Mouse (Mus musculus) embryonic facial prominence, embryonic 14.5 days (tissue): ENCODE results near the gene Gemin2. TPM values are rescaled to one million over a fixed set of nuclear protein-coding genes. Genes with fewer than 3 reads are reported as not detected.
"Not testable (repeated sequence)": the region's sequence is repeated elsewhere in the genome, so short reads cannot be mapped to it uniquely, and the experiment has no call there.

Experiments
- ATAC-seq: fragments of 200-750 bp; cut with Nextera tagmentation; 2 replicates; pipeline ENCODE4 v1.8.0; 2017; ENCODE audit warnings: low read depth, moderate number of reproducible peaks, moderate TSS enrichment
- DNase-seq: peaks from one replicate; pipeline ENCODE4 v3.0.0-alpha.2; 2015; ENCODE audit warnings: low spot score
- H3K27ac ChIP-seq: fragments of 300-500 bp; sonication (generic); replicated peaks from 2 replicates; pipeline ENCODE4 v1.5.1; 2014; ENCODE audit warnings: low read depth, mild to moderate bottlenecking, low read length, moderate library complexity
- H3K27me3 ChIP-seq: fragments of 300-500 bp; sonication (generic); replicated peaks from 2 replicates; pipeline ENCODE4 v1.6.1; 2014; ENCODE audit warnings: low read length; ENCODE audit not compliant: control insufficient read depth, insufficient read depth
- H3K36me3 ChIP-seq: fragments of 300-500 bp; sonication (generic); 2 replicates; pipeline ENCODE4 v1.6.1; 2014; ENCODE audit warnings: low read length, mixed read lengths; ENCODE audit not compliant: control insufficient read depth, insufficient read depth
- H3K4me1 ChIP-seq: fragments of 300-500 bp; sonication (generic); 2 replicates; pipeline ENCODE4 v1.6.1; 2014; ENCODE audit warnings: antibody characterized with exemption, low read length; ENCODE audit not compliant: control insufficient read depth, insufficient read depth
- H3K4me2 ChIP-seq: fragments of 300-500 bp; sonication (generic); 2 replicates; pipeline ENCODE4 v1.6.1; 2014; ENCODE audit warnings: low read depth, mild to moderate bottlenecking, low read length, moderate library complexity, mixed read lengths
- H3K4me3 ChIP-seq: fragments of 300-500 bp; sonication (generic); 2 replicates; pipeline ENCODE4 v1.5.1; 2014; ENCODE audit warnings: low read depth, mild to moderate bottlenecking, low read length
- H3K9ac ChIP-seq: fragments of 300-500 bp; sonication (generic); 2 replicates; pipeline ENCODE4 v1.6.1; 2014; ENCODE audit warnings: low read depth, mild to moderate bottlenecking, low read length, moderate library complexity, mixed read lengths
- H3K9me3 ChIP-seq: fragments of 300-500 bp; sonication (generic); 2 replicates; pipeline ENCODE4 v1.6.1; 2016; ENCODE audit warnings: low read length; ENCODE audit not compliant: control insufficient read depth
- WGBS: fragments of 180-500 bp; shearing (Covaris S2); extraction: QIAGEN DNeasy Blood & Tissue Kit; methylation state at CpG from one replicate; pipeline ENCODE4 v1.1.7; 2014; 5-methylcytosine and 5-hydroxymethylcytosine counted together
- polyA plus RNA-seq: library from polyadenylated mRNA; unstranded; fragments of >200 nt; fragmentation: Nextera tagmentation; extraction: Ambion mirVana; gene quantifications from 2 replicates; pipeline ENCODE4 v1.2.1, GENCODE M21; 2014

The Gemin2 gene
- polyA plus RNA-seq, 1 experiment from 2014 or later = 13.3 TPM

DNA sequence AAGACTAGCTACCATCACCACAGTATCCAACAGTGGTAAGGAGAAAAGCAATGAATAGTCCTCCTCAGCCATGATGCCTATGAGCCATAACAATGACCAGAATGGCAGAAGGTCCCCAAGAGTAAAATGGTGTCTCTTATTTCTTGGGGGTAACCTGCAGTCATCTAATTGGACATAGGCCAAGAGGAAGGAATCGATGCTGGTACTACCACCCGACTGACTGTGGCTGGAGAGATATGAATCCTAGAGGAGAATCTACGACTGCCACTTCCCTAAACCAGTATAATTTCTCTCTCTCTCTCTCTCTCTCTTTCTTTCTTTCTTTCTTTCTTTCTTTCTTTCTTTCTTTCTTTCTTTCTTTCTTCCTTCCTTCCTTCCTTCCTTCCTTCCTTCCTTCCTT, 39.3 kb downstream of the Gemin2 start:
- no peak overlapping the region for H3K9ac ChIP-seq
- WGBS = 97% methylated on average over 3 of the region's 3 CpGs
- peaks cover 42% of the 10 kb centered on the region for H3K36me3 ChIP-seq
- 0 out of 2 replicates have a peak, but pooled peaks cover 4% of the 10 kb centered on the region for H3K9me3 ChIP-seq
- H3K27ac ChIP-seq = no peak overlapping the region
- H3K27me3 ChIP-seq = no peaks in the 10 kb centered on the region
- no peak overlapping the region for H3K4me2 ChIP-seq
- no peaks in the 10 kb centered on the region for H3K4me1 ChIP-seq
- DNase-seq = no peak
- ATAC-seq = no peak
- H3K4me3 ChIP-seq = no peak overlapping the region

DNA sequence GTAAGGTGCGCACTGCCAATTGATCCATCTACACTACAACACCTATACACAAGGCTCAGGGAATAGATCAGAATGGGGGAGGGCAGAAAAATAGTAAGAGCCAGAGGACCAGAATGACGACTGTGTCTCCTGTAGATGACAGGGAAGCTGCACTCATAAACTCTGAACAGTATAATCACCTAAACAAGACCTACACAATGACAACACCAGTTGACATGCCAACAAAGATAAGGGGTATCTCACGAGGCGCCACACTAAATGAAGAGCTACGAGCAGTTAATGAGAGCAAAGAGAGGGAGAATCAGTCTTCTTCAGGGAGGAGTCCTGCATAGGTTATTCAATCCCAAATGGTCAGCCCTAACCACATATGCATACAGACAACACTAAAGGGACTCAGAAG, 40.0 kb downstream of the Gemin2 start:
- ATAC-seq (no peak), DNase-seq (no peak)
- H3K27me3 ChIP-seq = no peaks in the 10 kb centered on the region
- H3K27ac ChIP-seq = no peak overlapping the region
- no peak overlapping the region for H3K4me3 ChIP-seq
- no peak overlapping the region for H3K4me2 ChIP-seq
- WGBS = 90% methylated on average over 5 of the region's 5 CpGs
- peaks cover 45% of the 10 kb centered on the region for H3K36me3 ChIP-seq
- no peak overlapping the region for H3K9ac ChIP-seq
- H3K9me3 ChIP-seq = 0 out of 2 replicates have a peak, but pooled peaks cover 4% of the 10 kb centered on the region
- no peaks in the 10 kb centered on the region for H3K4me1 ChIP-seq

GRCm38 (mm10) chr12:59053976-59054375, 40.8 kb downstream of the Gemin2 start:
- H3K4me1 ChIP-seq = no peaks in the 10 kb centered on the region
- ATAC-seq (no peak), DNase-seq (no peak)
- H3K27ac ChIP-seq = no peak overlapping the region
- H3K9ac ChIP-seq = no peak overlapping the region
- 0 out of 2 replicates have a peak, but pooled peaks cover 4% of the 10 kb centered on the region for H3K9me3 ChIP-seq
- peaks cover 43% of the 10 kb centered on the region for H3K36me3 ChIP-seq
- H3K4me2 ChIP-seq = no peak overlapping the region
- no peak overlapping the region for H3K4me3 ChIP-seq
- H3K27me3 ChIP-seq = no peaks in the 10 kb centered on the region

DNA sequence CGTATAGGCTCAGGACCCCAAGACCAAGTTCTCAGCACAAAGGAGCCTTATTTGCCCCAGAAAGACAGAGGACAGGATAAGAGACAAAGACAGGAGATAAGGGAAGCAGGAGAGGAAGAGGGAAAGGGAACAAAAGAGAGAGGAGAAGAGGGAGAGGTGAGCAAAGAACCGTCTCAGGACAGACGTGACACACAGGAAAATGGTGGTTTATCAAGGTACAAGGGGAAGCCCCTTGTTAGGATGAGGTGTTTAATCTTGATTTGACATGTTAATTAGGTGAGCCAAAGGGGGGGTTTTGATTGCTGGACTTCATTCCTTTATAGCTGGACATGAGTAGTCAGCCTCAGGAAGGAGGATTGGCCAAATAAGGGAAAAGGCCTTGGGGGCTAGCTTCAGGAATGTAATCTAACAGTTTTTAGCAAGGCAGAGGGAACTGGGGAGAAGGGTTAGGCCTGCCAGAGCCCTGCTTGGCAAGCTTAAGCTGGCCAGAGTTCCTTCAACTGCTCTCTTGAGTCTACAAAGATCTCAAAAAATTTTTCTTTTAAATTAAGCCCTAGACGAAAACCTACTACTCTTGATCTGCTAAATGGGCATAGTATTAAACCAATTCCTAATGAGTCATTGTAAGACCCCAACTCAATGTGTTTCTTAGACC, 42.1 kb downstream of the Gemin2 start:
- Histone ChIP-seq H3K9me3 (0 out of 2 replicates have a peak, but pooled peaks cover 4% of the 10 kb centered on the region), H3K4me3 (no peak overlapping the region), H3K36me3 (peaks cover 36% of the 10 kb centered on the region), H3K27ac (no peak overlapping the region), H3K4me2 (no peak overlapping the region), H3K9ac (no peak overlapping the region), H3K27me3 (no peaks in the 10 kb centered on the region), H3K4me1 (peaks cover 6% of the 10 kb centered on the region)
- WGBS = 80% methylated on average over 4 of the region's 4 CpGs
- ATAC-seq (no peak), DNase-seq (no peak)

DNA sequence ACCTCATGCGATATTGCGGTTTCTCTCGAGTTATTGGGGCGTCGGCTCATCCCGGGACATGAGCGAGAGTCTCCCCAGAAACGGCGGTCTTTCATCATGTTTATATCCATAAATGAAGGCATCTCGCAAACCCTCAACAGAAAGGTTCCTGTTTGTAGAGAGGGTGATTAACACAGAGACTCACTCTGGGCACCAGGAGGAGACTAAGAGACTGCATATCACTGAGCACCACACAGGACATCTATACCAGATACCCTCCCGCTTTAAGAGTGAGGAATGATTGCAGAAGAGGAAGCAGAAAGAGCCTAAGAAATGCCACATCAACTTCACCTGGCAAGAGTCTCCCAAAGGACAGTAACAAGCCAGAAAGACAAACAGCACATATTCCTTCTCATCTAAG, 43.0 kb downstream of the Gemin2 start:
- Histone ChIP-seq H3K9me3 (0 out of 2 replicates have a peak, but pooled peaks cover 4% of the 10 kb centered on the region), H3K27me3 (no peaks in the 10 kb centered on the region), H3K9ac (no peak overlapping the region), H3K4me1 (peaks cover 6% of the 10 kb centered on the region), H3K4me2 (no peak overlapping the region), H3K36me3 (peaks cover 36% of the 10 kb centered on the region), H3K4me3 (no peak overlapping the region), H3K27ac (no peak overlapping the region)
- ATAC-seq = no peak
- DNase-seq = no peak
- WGBS = over 99% methylated on average over 11 of the region's 11 CpGs

- H3K27ac ChIP-seq, H3K27me3 ChIP-seq, H3K9ac ChIP-seq, H3K4me2 ChIP-seq, H3K4me1 ChIP-seq, DNase-seq, H3K4me3 ChIP-seq, ATAC-seq, H3K9me3 ChIP-seq: not testable (repeated sequence)
- 87% methylated on average over 5 of the region's 5 CpGs for WGBS
- peaks cover 30% of the 10 kb centered on the region for H3K36me3 ChIP-seq
Measured at GRCm38 (mm10) chr12:59058242-59058641, 45.0 kb downstream of the Gemin2 start.

GRCm38 (mm10) chr12:59060322-59060721, 47.1 kb downstream of the Gemin2 start:
- DNase-seq (no peak), ATAC-seq (no peak)
- Histone ChIP-seq H3K4me3 (peak overlapping the region; percentile 54), H3K27ac (peak overlapping the region; percentile 87), H3K9me3 (0 out of 2 replicates have a peak, but pooled peaks cover 4% of the 10 kb centered on the region), H3K9ac (peak overlapping the region; percentile 79), H3K4me1 (peaks cover 6% of the 10 kb centered on the region), H3K36me3 (peaks cover 30% of the 10 kb centered on the region), H3K27me3 (no peaks in the 10 kb centered on the region; the same call in 1 of the 2 replicates), H3K4me2 (peak overlapping the region; percentile 71)
- 33% methylated on average over 4 of the region's 4 CpGs for whole genome bisulfite sequencing

DNA sequence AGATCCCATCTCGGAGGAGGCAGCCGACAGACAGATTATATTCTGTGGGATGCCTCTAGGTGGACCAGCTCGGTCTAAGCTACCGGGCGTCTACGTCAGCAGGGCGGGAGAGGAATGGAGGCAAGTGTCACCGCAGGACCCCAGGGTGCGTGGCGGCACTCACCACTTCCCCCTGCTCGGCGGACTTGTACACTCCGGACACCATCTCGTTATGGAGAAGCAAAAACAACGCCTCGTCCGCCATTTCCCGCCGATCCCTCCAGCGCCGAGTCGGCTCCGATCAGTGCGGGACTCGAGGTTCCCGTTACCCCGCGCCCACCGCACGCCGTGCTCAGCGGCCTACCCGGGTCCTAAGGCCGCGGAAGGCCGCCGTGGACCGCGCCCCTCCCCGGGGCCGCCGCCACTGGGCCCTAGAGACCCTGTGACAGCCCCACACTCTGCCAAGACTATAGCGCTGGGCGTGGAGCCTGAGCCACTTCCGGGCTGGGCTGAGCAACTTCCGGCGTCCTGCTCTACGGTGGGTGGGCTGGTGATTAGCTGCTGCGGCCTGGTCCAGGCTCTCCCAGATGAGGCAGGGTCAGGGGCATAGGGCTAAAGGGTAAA, 47.9 kb downstream of the Gemin2 start, which contains the start of gene Trappc6b:
TSS of gene Trappc6b (minus strand) at position 480 of the 603 bp plus-strand sequence.
- H3K4me1 ChIP-seq = peaks cover 6% of the 10 kb centered on the region
- H3K36me3 ChIP-seq = peaks cover 27% of the 10 kb centered on the region
- peak; percentile 89 for DNase-seq
- H3K4me2 ChIP-seq = peak within 1 kb of the TSS; percentile 71
- peak; percentile 98 for ATAC-seq
- H3K9ac ChIP-seq = peak within 1 kb of the TSS; percentile 79
- H3K9me3 ChIP-seq = 0 out of 2 replicates have a peak, but pooled peaks cover 4% of the 10 kb centered on the region
- peak within 1 kb of the TSS; percentile 87 for H3K27ac ChIP-seq
- H3K27me3 ChIP-seq = no peaks in the 10 kb centered on the region; the same call in 1 of the 2 replicates
- H3K4me3 ChIP-seq = peak within 1 kb of the TSS; percentile 54
- WGBS = under 1% methylated on average over 27 of the region's 49 CpGs
